Comparison of ENCODE assay signal across 23 mouse cellular contexts in genomic region chr9:123235621-123236020, GRCm38 (mm10). TPM values are rescaled to one million over a fixed set of nuclear protein-coding genes. Genes with fewer than 3 reads are reported as not detected.
DNase-seq lines count a peak whose midpoint lies in the region; ATAC-seq lines count a peak whose summit lies in the region.
"Had no signal": no experiment of that assay in that cellular context is flagged by ENCODE, and none has a peak within 500 bp of the region (broad histone marks: within the 10 kb centered on the region; RNA-seq: fewer than 3 reads in every experiment).

No protein-coding gene starts in this region.

- ATAC-seq in CD4-positive, CD25-positive, alpha-beta regulatory T cell, adult 4 months: peak; percentile 59
- ATAC-seq in forebrain, embryonic 11.5 days (replicated peaks; ENCODE audit: low FRiP score): no peak
- ATAC-seq: forebrain, embryonic 14.5 days; hindbrain, embryonic 16.5 days; intestine, embryonic 16.5 days; Patski had no signal

- H3K4me3 ChIP-seq in brown adipose tissue, adult 24 weeks (ENCODE audit: insufficient read depth, low read depth, low read length): no peak overlapping the region
- no peak overlapping the region for H3K4me3 ChIP-seq in forebrain, embryonic 11.5 days (ENCODE audit: low read depth, low read length)
- H3K4me3 ChIP-seq: embryonic facial prominence, embryonic 12.5 days; heart, embryonic 13.5 days; hindbrain, embryonic 12.5 days; kidney, embryonic 15.5 days had no signal

- 53% methylated on average over 3 of the region's 3 CpGs for WGBS in forebrain, embryonic 11.5 days

- intact Hi-C loops in heart, postnatal 14 days (cut with DNase I): loop anchor here (2.0 kb wide), 1 partner anchor 17 kb away; no protein-coding TSS in a partner anchor

- no peak overlapping the region for H3K4me2 ChIP-seq in forebrain, embryonic 11.5 days (ENCODE audit: low read depth, low read length, severe bottlenecking)
- H3K4me2 ChIP-seq: embryonic facial prominence, embryonic 12.5 days; heart, embryonic 13.5 days; hindbrain, embryonic 12.5 days; kidney, embryonic 15.5 days had no signal

- no peaks in the 10 kb centered on the region for H3K27me3 ChIP-seq in forebrain, embryonic 11.5 days (ENCODE audit: control insufficient read depth, insufficient read depth, low read length)
- H3K27me3 ChIP-seq: embryonic facial prominence, embryonic 12.5 days; heart, embryonic 13.5 days; hindbrain, embryonic 12.5 days; kidney, embryonic 15.5 days; Patski had no signal

- H3K9me3 ChIP-seq in forebrain, embryonic 11.5 days (ENCODE audit: control insufficient read depth, low read length): no peaks in the 10 kb centered on the region
- H3K9me3 ChIP-seq: embryonic facial prominence, embryonic 12.5 days; heart, embryonic 13.5 days; hindbrain, embryonic 12.5 days; kidney, embryonic 15.5 days had no signal

- peak; percentile 94 for DNase-seq in heart, adult 11 months
- no peak for DNase-seq in heart, postnatal 14 days
- peak; percentile 37 for DNase-seq in skeletal muscle tissue, adult 2 months (ENCODE audit: low read depth, low spot score)
- DNase-seq in right cerebral cortex, postnatal 25 days: no peak
- no peak for DNase-seq in forebrain, embryonic 11.5 days (ENCODE audit: low spot score)
- DNase-seq: adrenal gland, adult 8-10 months; cerebellum, adult 18-20 months; cerebellum, adult 9-11 months; embryo, embryonic 11 days; gastrocnemius, postnatal 10 days; heart, postnatal 4 days; kidney, adult 2 months had no signal

- no peaks in the 10 kb centered on the region for H3K36me3 ChIP-seq in forebrain, embryonic 11.5 days (ENCODE audit: control insufficient read depth, insufficient read depth, low read length)
- H3K36me3 ChIP-seq: embryonic facial prominence, embryonic 12.5 days; heart, embryonic 13.5 days; hindbrain, embryonic 12.5 days; kidney, embryonic 15.5 days had no signal

- H3K4me1 ChIP-seq in brown adipose tissue, adult 24 weeks (ENCODE audit: control insufficient read depth, insufficient read depth, insufficient read length, low read length): peaks cover 21% of the 10 kb centered on the region
- no peaks in the 10 kb centered on the region for H3K4me1 ChIP-seq in forebrain, embryonic 11.5 days (replicated peaks; ENCODE audit: control insufficient read depth, insufficient read depth, low read length)

- H3K9ac ChIP-seq in forebrain, embryonic 11.5 days (ENCODE audit: low read length): no peak overlapping the region
- H3K9ac ChIP-seq: embryonic facial prominence, embryonic 12.5 days; heart, embryonic 13.5 days; hindbrain, embryonic 12.5 days; kidney, embryonic 15.5 days had no signal

- peak overlapping the region; percentile 38; the same call in 1 of the 2 replicates for H3K27ac ChIP-seq in brown adipose tissue, adult 24 weeks (replicated peaks; ENCODE audit: low read depth, low read length)
- no peak overlapping the region for H3K27ac ChIP-seq in forebrain, embryonic 11.5 days (ENCODE audit: low read depth, low read length)
- H3K27ac ChIP-seq: embryonic facial prominence, embryonic 12.5 days; heart, embryonic 13.5 days; hindbrain, embryonic 12.5 days; kidney, embryonic 15.5 days had no signal

RNA-seq across cellular contexts. Expression of gene Cdcp1, which starts 19.8 kb away (rescaled TPM):
- total RNA-seq in heart, postnatal 14 days (2021): under 1 TPM; 0.07 to 0.29 TPM
- polyA plus RNA-seq in CD4-positive, CD25-positive, alpha-beta regulatory T cell, adult 4 months (2017; shearing (Covaris generic)): 1 to 10 TPM; 3.1 to 4.6 TPM
- polyA plus RNA-seq in brown adipose tissue, adult 24 weeks (2012; ENCODE audit: insufficient read depth, insufficient read length, missing spikeins): not detected in 2 replicates
- 0.41 and 0.63 TPM in 2 replicates for polyA plus RNA-seq in forebrain, embryonic 11.5 days (2014; fragmentation: Nextera tagmentation; extraction: Ambion mirVana)
- total RNA-seq: gastrocnemius, postnatal 10 days; gastrocnemius, postnatal 4 days had no signal
- polyA plus RNA-seq: Patski had no signal

RNA-seq across cellular contexts. Expression of gene Tmem158, which starts 24.9 kb away (rescaled TPM):
- total RNA-seq in heart, postnatal 14 days (2021): 10 to 100 TPM in 1 of 2 experiments, 1 to 10 TPM in 1; 9.7 to 13.9 TPM
- polyA plus RNA-seq in CD4-positive, CD25-positive, alpha-beta regulatory T cell, adult 4 months (2017; shearing (Covaris generic)): 1 to 10 TPM in 1 of 2 experiments, not detected in 1; 1.0 TPM
- polyA plus RNA-seq in brown adipose tissue, adult 24 weeks (2012; ENCODE audit: insufficient read depth, insufficient read length, missing spikeins): 0.88 and 1.4 TPM in 2 replicates
- polyA plus RNA-seq in forebrain, embryonic 11.5 days (2014; fragmentation: Nextera tagmentation; extraction: Ambion mirVana): 4.8 and 6.4 TPM in 2 replicates

Comparison
In these comparisons a context has a peak if more than half of its experiments do, and no peak if none do; other contexts are left out.
1. DNase-seq: peak in heart, adult 11 months (single experiment) and skeletal muscle tissue, adult 2 months (single experiment); none in heart, postnatal 14 days (0 of 2), right cerebral cortex, postnatal 25 days (single experiment) and forebrain, embryonic 11.5 days (single experiment).